Mouse (Mus musculus): ENCODE results near the gene Axin1. TPM values are rescaled to one million over a fixed set of nuclear protein-coding genes. Genes with fewer than 3 reads are reported as not detected.

The Axin1 gene
- polyA plus RNA-seq, 1 experiment from 2014 or later = 6.6 TPM

GRCm38 (mm10) chr17:26131856-26132853 lies 6.3 kb upstream of the Axin1 start:
- Histone ChIP-seq H3K4me3 (replicated peaks; ENCODE audit: low read length) (no peak overlapping the region), H3K4me2 (ENCODE audit: low read depth, low read length) (no peak overlapping the region), H3K27ac (ENCODE audit: low read length) (no peak overlapping the region), H3K4me1 (ENCODE audit: control insufficient read depth, insufficient read depth, low read length) (no peaks in the 10 kb centered on the region), H3K36me3 (ENCODE audit: control insufficient read depth, insufficient read depth, low read length) (0 out of 2 replicates have a peak, but pooled peaks cover 4% of the 10 kb centered on the region), H3K27me3 (ENCODE audit: control insufficient read depth, insufficient read depth, low read length) (no peaks in the 10 kb centered on the region), H3K9me3 (replicated peaks; ENCODE audit: control insufficient read depth, low read length) (no peaks in the 10 kb centered on the region), H3K9ac (ENCODE audit: low read length) (no peak overlapping the region)
- 88% methylated on average over 18 of the region's 18 CpGs for WGBS
- ATAC-seq (ENCODE audit: insufficient read depth, low FRiP score) = no peak

- Histone ChIP-seq H3K27me3 (ENCODE audit: control insufficient read depth, insufficient read depth, low read length) (no peaks in the 10 kb centered on the region), H3K9me3 (replicated peaks; ENCODE audit: control insufficient read depth, low read length) (no peaks in the 10 kb centered on the region), H3K36me3 (ENCODE audit: control insufficient read depth, insufficient read depth, low read length) (no peaks in the 10 kb centered on the region), H3K4me3 (replicated peaks; ENCODE audit: low read length) (no peak overlapping the region), H3K4me1 (ENCODE audit: control insufficient read depth, insufficient read depth, low read length) (peaks cover 16% of the 10 kb centered on the region), H3K27ac (ENCODE audit: low read length) (no peak overlapping the region), H3K9ac (ENCODE audit: low read length) (no peak overlapping the region), H3K4me2 (ENCODE audit: low read depth, low read length) (no peak overlapping the region)
- ATAC-seq (ENCODE audit: insufficient read depth, low FRiP score) = no peak
- WGBS = 84% methylated on average over 11 of the region's 11 CpGs
These were observed 1.3 kb upstream of the Axin1 start for GRCm38 (mm10) chr17:26137106-26137750.

- WGBS = 72% methylated on average over 2 of the region's 2 CpGs
- Histone ChIP-seq H3K4me2 (ENCODE audit: low read depth, low read length) (peak overlapping the region; percentile 66), H3K4me1 (ENCODE audit: control insufficient read depth, insufficient read depth, low read length) (peaks cover 16% of the 10 kb centered on the region), H3K4me3 (replicated peaks; ENCODE audit: low read length) (peak overlapping the region; percentile 90), H3K9me3 (replicated peaks; ENCODE audit: control insufficient read depth, low read length) (no peaks in the 10 kb centered on the region), H3K36me3 (ENCODE audit: control insufficient read depth, insufficient read depth, low read length) (no peaks in the 10 kb centered on the region), H3K9ac (ENCODE audit: low read length) (peak overlapping the region; percentile 98), H3K27ac (ENCODE audit: low read length) (peak overlapping the region; percentile 78), H3K27me3 (ENCODE audit: control insufficient read depth, insufficient read depth, low read length) (no peaks in the 10 kb centered on the region)
- no peak for ATAC-seq (ENCODE audit: insufficient read depth, low FRiP score)
These were observed 747 bp upstream of the Axin1 start for GRCm38 (mm10) chr17:26137751-26138130.

GRCm38 (mm10) chr17:26138901-26139381 lies 453 bp downstream of the Axin1 start:
- H3K9me3 ChIP-seq (replicated peaks; ENCODE audit: control insufficient read depth, low read length) = no peaks in the 10 kb centered on the region
- ATAC-seq (ENCODE audit: insufficient read depth, low FRiP score) = peak; percentile 79
- peak overlapping the region; percentile 98 for H3K9ac ChIP-seq (ENCODE audit: low read length)
- no peaks in the 10 kb centered on the region for H3K36me3 ChIP-seq (ENCODE audit: control insufficient read depth, insufficient read depth, low read length)
- peak overlapping the region; percentile 90 for H3K4me3 ChIP-seq (replicated peaks; ENCODE audit: low read length)
- peaks cover 16% of the 10 kb centered on the region for H3K4me1 ChIP-seq (ENCODE audit: control insufficient read depth, insufficient read depth, low read length)
- H3K27ac ChIP-seq (ENCODE audit: low read length) = peak overlapping the region; percentile 96
- no peaks in the 10 kb centered on the region for H3K27me3 ChIP-seq (ENCODE audit: control insufficient read depth, insufficient read depth, low read length)
- peak overlapping the region; percentile 91 for H3K4me2 ChIP-seq (ENCODE audit: low read depth, low read length)
- under 1% methylated on average over 50 of the region's 58 CpGs for WGBS

- Histone ChIP-seq H3K4me2 (ENCODE audit: low read depth, low read length) (no peak overlapping the region), H3K27me3 (ENCODE audit: control insufficient read depth, insufficient read depth, low read length) (no peaks in the 10 kb centered on the region), H3K9ac (ENCODE audit: low read length) (no peak overlapping the region), H3K27ac (ENCODE audit: low read length) (no peak overlapping the region), H3K4me1 (ENCODE audit: control insufficient read depth, insufficient read depth, low read length) (peaks cover 14% of the 10 kb centered on the region), H3K36me3 (ENCODE audit: control insufficient read depth, insufficient read depth, low read length) (0 out of 2 replicates have a peak, but pooled peaks cover 5% of the 10 kb centered on the region), H3K4me3 (replicated peaks; ENCODE audit: low read length) (no peak overlapping the region), H3K9me3 (replicated peaks; ENCODE audit: control insufficient read depth, low read length) (no peaks in the 10 kb centered on the region)
- no peak for ATAC-seq (ENCODE audit: insufficient read depth, low FRiP score)
- 85% methylated on average over 4 of the region's 4 CpGs for WGBS
These were observed 4.3 kb downstream of the Axin1 start for GRCm38 (mm10) chr17:26142796-26143195.

GRCm38 (mm10) chr17:26143386-26143785 lies 4.9 kb downstream of the Axin1 start:
- Histone ChIP-seq H3K4me2 (ENCODE audit: low read depth, low read length) (no peak overlapping the region), H3K27ac (ENCODE audit: low read length) (no peak overlapping the region), H3K27me3 (ENCODE audit: control insufficient read depth, insufficient read depth, low read length) (no peaks in the 10 kb centered on the region), H3K9ac (ENCODE audit: low read length) (no peak overlapping the region), H3K4me3 (replicated peaks; ENCODE audit: low read length) (no peak overlapping the region), H3K36me3 (ENCODE audit: control insufficient read depth, insufficient read depth, low read length) (0 out of 2 replicates have a peak, but pooled peaks cover 10% of the 10 kb centered on the region), H3K9me3 (replicated peaks; ENCODE audit: control insufficient read depth, low read length) (no peaks in the 10 kb centered on the region), H3K4me1 (ENCODE audit: control insufficient read depth, insufficient read depth, low read length) (peaks cover 14% of the 10 kb centered on the region)
- WGBS = 89% methylated on average over 5 of the region's 5 CpGs
- ATAC-seq (ENCODE audit: insufficient read depth, low FRiP score) = no peak

DNA sequence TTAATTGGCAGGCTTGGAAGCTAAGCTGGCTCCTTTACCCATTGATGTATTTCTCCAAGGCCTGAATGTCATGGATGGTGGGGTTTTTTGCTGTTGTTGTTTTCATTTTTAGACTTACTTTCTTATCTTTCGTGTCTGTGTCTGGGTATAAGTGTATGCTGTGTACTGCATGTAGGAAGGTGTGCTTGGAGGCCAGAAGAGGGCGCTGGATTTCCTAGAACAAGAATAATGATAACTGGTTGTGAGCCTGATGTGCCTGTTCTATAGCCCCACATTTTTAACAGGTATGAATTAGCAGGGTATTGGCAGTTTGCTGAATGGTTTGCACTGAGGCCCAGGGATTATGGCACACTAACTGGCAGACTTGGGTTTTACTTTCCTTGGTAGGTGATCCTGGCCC lies 10.6 kb downstream of the Axin1 start:
- H3K9ac ChIP-seq (ENCODE audit: low read length) = no peak overlapping the region
- H3K27ac ChIP-seq (ENCODE audit: low read length) = no peak overlapping the region
- no peaks in the 10 kb centered on the region for H3K27me3 ChIP-seq (ENCODE audit: control insufficient read depth, insufficient read depth, low read length)
- no peaks in the 10 kb centered on the region for H3K9me3 ChIP-seq (replicated peaks; ENCODE audit: control insufficient read depth, low read length)
- no peak for ATAC-seq (ENCODE audit: insufficient read depth, low FRiP score)
- 89% methylated on average over 2 of the region's 2 CpGs for WGBS
- no peaks in the 10 kb centered on the region for H3K4me1 ChIP-seq (ENCODE audit: control insufficient read depth, insufficient read depth, low read length)
- peaks cover 41% of the 10 kb centered on the region; the same call in 1 of the 2 replicates for H3K36me3 ChIP-seq (ENCODE audit: control insufficient read depth, insufficient read depth, low read length)
- no peak overlapping the region for H3K4me3 ChIP-seq (replicated peaks; ENCODE audit: low read length)
- H3K4me2 ChIP-seq (ENCODE audit: low read depth, low read length) = no peak overlapping the region

GRCm38 (mm10) chr17:26151886-26152630 lies 13.6 kb downstream of the Axin1 start:
- Histone ChIP-seq H3K36me3 (ENCODE audit: control insufficient read depth, insufficient read depth, low read length) (peaks cover 36% of the 10 kb centered on the region; the same call in 1 of the 2 replicates), H3K4me2 (ENCODE audit: low read depth, low read length) (no peak overlapping the region), H3K4me1 (ENCODE audit: control insufficient read depth, insufficient read depth, low read length) (no peaks in the 10 kb centered on the region), H3K9me3 (replicated peaks; ENCODE audit: control insufficient read depth, low read length) (no peaks in the 10 kb centered on the region), H3K4me3 (replicated peaks; ENCODE audit: low read length) (no peak overlapping the region), H3K27ac (ENCODE audit: low read length) (no peak overlapping the region), H3K9ac (ENCODE audit: low read length) (no peak overlapping the region), H3K27me3 (ENCODE audit: control insufficient read depth, insufficient read depth, low read length) (no peaks in the 10 kb centered on the region)
- no peak for ATAC-seq (ENCODE audit: insufficient read depth, low FRiP score)
- 86% methylated on average over 2 of the region's 2 CpGs for WGBS

Data from stomach, embryonic 16.5 days (tissue).